Mouse (Mus musculus) spleen, adult 18-20 months (tissue): ENCODE results near the gene Ovol3.
A peak's percentile ranks its signal among the peaks of the same experiment; 100 is the strongest.
"Not testable (repeated sequence)": the region's sequence is repeated elsewhere in the genome, so short reads cannot be mapped to it uniquely, and the experiment has no call there.

ENCODE experiments used
- DNase-seq, 2 experiments: peaks; one replicate each; pipeline ENCODE4 v3.0.0; 2022; ENCODE audit warnings: mixed read lengths in 2 of 2

Ovol3 gene

DNA sequence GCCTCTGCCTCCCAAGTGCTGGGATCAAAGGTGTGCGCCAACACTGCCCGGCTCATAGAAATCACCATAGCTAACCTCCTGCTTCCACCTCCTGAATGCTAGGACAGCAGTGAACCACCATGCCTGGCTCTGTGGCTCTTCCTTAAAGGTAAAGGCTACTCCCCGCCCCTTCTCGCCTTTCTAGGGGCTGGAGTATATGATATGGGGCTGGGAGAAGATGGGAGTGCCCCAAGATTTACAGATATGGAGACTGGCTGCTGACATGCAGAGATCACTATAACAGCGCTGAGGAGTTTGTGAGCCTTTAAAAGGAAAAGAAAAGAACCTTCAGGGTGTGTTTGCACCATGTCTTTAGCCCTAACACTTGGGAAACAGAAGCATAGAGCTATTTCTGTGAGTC lies 13.3 kb downstream of the Ovol3 start:
- DNase-seq, result no peak

DNA sequence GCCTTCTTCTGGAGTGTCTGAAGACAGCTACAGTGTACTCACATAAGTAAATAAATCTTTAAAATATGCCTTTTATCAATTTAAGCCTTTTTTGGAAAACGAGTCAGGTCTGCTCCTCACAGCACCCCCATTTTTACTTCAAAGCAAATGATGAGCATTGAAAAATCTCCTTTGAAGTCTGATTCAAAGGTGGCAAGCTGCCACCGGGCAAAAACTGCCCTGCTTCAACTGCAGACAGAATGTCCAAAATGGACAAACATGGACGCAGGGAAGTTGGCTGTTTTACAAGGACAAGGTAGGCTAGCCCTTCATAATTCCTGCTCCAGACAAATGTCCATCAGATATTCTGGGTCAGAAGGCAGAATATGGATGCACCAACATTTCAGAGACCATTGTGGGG lies 14.1 kb downstream of the Ovol3 start:
- DNase-seq, result no peak

DNA sequence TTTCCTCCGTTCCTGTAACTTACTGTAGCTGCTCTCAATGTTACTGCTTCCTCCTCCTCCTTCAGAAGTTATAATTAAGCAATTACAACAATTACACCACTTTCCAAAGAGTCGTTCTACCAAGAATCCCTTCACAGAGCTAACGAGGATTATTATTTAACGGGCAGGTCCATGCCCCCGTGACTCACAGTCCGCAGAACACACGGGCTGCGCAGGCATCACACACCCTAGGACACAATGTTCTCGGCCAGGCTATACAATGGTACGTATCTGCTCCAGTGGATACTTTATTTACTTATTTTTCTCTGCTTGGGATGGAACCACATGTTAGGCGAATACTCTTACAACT lies 15.5 kb downstream of the Ovol3 start:
- DNase-seq, result no peak

DNA sequence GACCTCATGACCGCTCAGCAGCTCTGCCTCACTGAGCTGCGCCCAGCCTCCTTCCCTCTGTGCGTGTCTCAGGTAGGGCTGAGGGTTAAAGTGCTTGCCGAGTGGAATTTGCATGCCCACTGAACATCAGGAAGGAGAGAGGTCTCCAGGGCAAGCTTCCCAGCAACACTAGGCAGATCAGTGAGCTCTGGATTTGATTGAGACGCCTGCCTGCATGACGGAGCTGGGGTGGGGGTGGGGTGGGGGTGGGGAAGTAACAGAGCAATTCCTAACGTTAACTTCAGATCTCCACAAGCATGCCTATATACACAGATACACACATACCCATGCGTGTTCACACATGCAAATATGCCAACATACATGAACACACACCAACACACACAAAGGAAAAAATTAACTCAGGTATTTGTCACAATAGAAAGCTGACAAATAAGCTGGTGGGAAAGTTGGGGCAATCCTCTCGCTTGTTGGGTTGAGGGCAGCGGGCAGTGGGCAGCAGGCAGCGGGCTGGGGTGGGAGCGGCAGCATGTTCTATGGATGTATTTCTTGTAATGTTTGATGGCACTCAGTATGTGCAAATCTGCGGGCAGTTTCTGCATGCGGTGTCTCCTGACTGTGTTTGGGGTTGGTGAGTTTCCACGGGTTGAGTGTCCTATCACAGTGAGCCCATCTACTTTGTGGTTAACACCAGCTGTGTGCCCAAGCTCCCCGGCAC lies 16.1 kb downstream of the Ovol3 start:
- no peak for DNase-seq

DNA sequence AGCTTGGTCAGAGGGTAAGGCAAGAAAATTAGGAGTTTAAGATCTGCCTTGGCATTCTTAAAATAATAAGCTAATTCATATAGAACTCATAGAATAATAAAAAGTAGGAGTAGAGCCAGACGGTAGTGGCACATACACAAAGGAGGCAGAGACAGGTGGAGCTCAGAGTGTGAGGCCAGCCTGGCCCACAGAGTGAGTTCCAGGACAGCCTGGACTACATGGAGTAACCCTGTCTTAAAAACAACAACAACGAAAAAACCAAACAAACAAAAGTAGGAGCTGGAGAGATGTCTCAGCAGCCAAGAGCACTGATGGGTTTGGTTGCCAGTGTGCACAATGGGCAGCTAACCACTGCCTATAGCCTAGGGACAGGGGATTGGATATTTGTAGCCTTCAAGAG lies 18.2 kb downstream of the Ovol3 start:
- no peak for DNase-seq

DNA sequence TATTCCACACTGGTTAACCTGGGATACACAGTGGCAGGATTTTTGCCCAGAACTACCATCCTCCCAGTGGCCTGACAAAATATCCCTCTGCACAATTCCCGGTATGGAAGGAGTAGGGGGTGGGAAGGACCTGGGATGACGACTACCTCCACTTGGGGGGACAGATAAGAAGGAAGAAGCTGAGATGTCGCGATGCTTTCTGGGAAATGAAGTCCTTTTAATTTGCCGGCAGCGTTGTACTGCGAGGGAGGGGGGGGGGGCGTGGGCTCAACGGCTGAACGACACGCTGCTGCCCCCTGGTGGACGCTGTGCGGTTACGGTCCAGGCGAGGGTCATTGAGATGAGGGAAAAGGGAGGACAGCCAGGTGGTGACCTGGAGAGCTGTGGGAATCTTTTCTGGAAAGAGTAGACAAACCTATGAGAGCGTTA lies 18.8 kb downstream of the Ovol3 start:
- peak; percentile 35 to 73 for DNase-seq

DNA sequence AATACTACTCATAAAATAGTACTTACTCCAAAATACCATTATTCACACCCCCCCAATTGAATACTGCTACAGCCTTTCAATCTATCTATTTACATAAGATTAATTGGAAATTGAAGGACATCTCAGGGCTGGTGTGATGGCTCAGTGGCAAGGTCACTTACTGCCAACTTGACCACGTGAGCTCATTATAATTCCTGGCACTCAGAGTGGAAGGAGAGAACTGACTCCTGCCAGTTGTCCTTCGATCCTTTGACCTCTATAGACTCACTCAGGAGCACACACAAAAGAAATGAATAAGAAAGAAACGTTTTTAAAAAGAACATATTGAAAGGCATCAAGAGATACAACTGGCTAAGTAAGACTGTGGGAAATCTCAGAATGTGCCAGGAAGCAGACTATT lies 19.6 kb downstream of the Ovol3 start:
- DNase-seq, result no peak

DNA sequence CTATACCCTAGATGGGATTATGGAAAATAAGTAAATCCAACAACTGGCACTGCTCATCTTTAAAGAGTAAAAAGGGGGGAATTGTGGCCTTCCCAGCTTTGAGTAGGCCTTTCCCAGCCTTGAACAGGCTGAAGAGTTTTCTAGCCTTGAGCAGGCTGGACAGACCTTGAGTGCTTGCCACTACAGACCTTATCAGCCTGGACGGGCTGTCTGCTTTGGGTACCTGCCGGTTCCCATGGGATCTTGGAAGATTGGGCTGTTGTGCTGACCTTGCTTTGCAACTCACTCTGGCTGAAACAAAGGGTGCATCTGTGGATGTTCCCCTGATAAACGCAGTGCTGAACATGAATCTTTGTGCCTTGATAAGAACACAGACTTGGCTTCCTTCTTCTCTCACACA lies 21.6 kb downstream of the Ovol3 start:
- no peak for DNase-seq

DNA sequence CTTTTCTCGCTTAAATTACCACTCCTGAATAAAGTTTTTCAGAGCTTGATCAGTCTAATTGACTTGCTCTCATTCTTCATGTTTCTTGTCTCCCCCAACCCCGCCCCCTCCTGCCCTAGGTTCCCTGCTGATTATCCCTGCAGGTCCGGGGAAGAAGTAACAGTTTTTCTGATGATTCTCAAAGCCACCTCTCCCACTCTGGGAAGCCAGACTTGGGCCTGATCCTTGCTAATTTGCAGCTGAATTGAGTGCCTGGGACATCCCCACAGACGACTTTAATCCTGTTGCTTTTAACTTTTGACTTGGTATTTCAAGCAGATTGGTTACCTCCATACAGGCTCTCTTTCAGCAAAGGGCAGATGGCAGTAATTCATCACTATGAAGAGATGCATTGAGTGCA lies 24.5 kb downstream of the Ovol3 start:
- no peak for DNase-seq

DNA sequence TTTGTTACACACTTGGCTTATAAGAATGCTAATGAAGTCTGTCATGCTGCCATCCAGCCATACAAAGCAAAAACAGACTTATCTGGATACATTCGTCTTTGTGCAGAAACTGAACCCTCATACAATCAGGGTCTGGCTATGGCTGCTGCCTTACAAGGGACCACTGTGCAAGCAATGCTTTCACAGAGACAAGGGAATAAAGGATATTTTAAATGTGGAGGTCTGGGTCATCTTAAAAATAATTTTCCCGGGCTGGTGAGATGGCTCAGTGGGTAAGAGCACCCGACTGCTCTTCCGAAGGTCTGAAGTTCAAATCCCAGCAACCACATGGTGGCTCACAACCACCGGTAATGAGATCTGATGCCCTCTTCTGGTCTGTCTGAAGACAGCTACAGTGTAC lies 29.2 kb downstream of the Ovol3 start:
- not testable (repeated sequence) for DNase-seq

DNA sequence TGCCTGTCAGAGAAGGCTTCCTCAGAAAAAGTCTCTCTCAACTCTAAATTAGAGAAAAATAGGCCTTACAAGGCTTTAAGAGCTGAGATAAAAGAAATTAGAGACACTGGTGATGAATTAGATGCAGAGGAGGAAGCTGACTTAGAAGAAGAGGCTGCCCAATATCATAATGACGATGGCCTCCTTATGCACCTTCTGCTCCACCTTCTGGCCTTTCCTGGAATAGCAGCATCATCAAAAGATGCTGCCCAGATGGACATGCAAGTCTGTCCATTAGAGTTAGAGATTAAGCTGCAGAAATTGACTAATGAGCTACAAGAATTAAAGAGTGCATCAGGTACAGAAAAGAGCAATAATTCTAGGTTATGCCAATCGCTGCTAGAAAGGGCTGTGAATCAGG lies 30.1 kb downstream of the Ovol3 start:
- peak in 1 of 2 experiments; percentile 66 for DNase-seq

DNA sequence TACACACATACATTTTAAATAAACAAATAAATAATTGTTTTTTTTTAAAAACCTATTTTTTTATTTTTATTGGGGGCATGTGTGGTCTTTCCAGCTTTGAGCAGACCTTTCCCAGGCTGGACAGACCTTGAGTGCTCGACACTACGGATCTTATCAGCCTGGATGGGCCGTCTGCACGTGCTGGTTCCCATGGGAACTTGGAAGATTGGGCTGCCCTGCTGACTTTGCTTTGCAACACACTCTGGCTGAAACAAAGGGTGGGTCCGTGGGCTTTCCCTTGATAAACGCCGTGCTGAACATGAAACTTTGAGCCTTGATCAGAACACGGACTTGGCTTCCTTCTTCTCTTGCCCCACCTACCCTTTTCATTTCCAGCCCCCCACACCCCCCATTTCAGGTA lies 31.1 kb downstream of the Ovol3 start:
- no peak for DNase-seq

DNA sequence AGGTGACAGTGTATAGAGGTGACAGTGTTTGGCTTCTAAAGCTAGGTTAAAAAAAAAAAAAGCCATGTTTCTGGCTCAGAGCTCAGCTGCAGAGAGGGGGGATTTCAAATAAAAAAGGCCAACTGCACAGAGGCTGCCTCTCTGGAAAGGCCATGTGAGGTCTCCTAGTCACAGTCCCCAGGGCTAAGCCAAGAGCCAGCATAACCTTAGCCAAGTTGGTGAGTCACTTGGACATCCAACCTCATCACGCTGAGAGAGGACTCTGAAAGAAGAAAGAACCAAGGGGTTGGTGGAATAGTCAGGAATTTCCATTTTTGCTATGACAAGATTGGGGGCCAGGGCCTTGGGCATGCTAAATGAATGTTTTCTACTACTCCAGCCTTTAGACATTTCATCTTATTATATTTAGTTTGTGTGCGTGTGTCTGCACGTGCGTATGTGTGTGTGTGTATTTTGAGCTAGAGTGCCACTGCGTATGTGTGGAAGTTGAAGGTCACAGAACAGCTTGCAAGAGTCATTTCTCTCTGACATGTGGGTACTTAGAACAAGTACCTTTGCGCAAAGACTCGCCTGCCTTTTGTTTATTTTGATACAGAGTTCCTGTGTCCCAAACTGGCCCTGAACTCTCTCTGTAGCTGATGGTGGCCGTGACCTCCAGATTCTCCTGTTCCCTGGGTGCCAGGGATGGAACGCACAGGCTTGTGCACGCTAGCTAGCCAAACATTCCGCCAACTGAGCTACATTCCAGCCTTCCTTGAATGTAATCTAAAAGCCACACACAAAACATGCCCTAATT lies 32.4 kb downstream of the Ovol3 start:
- no peak for DNase-seq

DNA sequence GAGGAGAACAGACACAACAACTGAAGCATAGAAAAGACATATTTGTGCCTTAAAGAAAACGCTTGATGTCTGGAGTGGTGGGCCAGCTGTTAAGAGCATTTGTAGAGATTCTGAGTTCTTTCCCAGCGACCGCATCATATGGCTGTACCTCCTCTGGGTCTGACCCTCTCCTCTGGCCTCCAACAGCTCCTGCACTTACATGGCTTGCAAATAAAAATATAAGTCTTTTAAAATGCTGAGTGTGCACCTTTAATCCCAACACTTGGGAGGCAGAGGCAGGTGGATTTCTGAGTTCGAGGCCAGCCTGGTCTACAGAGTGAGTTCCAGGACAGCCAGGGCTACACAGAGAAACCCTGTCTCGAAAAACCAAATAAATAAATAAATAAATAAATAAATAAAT lies 34.9 kb downstream of the Ovol3 start:
- not testable (repeated sequence) for DNase-seq

DNA sequence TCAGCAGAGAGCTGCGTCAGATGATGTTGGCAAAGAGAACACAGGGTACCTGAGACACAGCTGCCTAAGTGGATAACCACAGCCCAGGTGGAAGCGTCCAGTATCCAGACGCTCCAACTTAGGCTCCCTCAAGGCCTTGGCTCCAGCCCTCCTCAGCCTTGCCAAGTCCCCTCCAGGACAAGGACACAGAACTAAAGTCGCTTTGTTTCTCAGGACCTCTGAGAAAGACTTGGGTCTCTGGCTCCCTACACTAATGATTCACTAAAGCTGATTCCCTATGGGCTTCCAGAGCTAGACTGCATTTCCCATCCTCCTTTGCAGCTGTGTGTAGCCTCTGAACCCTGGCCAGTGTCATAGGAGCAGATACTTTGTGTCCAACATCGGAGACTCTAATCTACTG lies 35.3 kb downstream of the Ovol3 start:
- no peak for DNase-seq

DNA sequence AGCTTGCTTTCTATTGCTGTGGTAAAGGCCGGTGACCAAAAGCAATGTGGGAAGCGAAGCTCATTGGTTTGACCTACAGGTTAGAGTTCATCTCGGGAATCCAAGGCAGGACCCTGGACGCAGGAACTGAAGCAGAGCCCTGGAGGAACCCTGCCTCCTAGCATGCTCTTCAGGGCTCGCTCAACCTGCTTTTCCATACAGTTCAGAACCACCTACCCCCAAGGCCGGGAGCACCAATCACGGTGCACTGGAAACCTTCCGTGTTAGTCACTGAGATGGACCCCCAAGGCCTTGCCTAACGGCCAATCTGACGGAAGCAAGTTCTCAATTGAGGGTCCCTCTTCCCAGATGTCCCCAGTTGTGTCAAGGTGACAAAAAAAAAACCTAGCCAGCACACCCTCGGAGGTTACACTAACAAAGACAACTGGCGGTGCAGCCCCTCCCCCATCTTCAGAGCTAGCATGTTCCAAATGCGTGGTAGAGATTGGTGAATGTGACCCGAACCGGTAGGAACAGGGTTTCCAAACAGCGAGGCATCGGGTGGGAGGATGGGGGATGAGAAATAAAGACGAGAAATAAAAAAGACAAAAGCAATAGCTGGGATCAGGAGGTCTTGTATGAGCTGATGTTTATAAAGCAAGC lies 35.9 kb downstream of the Ovol3 start:
- DNase-seq, result no peak

DNA sequence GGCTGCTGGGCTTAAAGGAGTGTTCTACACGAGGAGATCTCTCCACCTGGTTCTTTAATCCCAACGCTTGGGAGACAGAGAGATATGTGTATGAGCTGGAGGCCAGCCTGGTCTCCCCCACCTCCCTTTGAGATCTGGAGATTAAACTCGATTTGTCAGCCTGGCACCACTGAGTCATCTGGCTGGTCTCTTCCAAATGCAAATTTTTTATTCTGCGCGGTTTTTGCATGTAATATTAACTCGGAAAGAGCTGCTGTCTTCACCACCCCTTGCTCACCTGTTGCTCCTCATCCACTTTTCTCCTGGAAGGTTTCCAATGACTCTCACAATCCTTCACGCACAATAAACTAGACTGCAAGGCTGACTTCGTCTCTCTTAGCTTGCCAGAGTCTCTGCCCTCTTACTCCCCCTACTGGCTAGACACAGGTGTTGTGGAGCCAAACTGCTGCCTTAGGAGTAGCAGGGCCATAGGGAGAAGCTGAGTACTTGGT lies 37.0 kb downstream of the Ovol3 start, which contains the start of gene Capns1:
TSS of gene Capns1 (minus strand) at position 331 of the 491 bp plus-strand sequence.
- DNase-seq, result peak in 1 of 2 experiments; percentile 44

DNA sequence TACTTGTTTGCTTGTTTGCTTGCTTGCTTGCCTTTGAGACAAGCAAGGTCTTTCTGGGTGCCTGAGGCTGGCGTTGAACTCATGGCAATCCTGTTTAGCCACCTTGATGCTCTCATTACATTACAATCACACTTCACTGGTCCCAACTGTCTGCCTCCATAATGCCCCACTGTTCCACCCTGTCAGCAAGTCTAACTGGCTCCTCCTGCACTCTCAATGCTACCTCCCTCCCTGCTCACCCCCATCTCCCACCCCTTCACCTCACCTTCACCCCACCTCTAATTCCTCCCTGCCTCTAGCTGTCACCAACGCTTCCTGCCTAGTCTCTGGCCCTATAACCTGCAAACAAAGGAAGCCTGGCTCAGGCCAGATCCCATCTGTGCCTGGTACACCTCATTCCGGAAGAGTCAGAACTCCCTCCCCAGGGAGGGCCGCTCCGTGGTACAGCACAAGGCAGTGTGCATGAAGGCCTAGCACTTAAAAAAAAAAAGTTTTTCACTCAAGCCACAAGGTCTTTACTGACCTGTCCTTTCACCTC lies 37.9 kb downstream of the Ovol3 start:
- no peak for DNase-seq

DNA sequence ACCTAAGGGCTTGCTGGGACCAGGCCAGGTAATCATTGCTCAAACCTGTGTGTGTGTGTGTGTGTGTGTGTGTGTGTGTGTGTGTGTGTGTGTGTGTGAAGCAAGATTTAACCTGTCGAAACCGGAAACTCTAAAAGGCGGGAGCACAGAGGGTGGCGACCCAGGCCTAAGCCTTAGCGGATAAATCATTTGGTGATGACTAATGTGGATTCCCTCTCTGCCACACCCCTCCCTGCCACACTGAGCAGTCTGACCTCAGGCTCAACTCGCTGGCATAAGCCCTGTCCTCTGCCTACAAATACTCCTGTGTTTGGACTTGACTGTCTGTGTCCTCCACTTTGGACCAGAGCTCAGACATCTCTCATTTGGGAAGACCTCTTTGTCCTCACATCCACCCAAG lies 39.4 kb downstream of the Ovol3 start:
- DNase-seq, result no peak

DNA sequence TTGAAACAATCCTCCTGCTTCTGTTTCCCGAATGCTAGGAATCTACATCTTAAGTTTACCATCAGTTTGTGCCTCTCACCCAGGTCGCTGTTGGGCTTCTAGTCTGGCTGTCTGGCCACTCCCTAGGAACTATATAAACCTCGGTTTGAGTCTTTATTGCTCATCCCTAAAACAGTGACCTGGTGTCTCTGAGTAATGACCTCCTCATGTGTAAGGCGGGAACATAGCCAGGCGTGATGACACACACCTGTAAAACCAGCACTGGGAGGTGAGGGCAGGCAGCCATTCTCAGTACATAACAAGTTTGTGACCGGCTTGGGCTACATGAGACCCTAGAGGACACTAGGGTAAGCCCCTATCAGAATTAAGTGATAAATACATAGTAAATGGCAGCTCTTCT lies 40.1 kb downstream of the Ovol3 start:
- no peak for DNase-seq

DNA sequence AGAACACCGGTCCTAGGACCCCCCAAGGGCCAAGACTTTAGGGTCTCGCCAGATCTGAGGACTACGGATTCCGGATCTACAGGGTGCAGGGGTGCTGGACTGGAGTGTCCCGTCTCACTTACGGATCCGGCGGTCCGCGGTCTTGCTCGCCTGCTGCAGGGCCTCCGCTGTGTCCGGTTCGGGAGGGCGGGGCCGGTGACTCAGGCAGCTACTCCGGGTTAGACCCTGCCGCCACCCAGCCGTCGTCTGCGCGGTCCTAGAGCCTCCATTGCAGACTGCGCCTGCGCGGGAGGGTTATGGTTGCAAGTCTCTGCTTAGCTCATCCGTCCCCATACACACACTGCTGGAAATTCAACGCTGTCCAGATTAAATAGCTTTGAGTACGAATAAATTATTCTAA lies 40.6 kb downstream of the Ovol3 start:
- peak; percentile 91 to 94 for DNase-seq

DNA sequence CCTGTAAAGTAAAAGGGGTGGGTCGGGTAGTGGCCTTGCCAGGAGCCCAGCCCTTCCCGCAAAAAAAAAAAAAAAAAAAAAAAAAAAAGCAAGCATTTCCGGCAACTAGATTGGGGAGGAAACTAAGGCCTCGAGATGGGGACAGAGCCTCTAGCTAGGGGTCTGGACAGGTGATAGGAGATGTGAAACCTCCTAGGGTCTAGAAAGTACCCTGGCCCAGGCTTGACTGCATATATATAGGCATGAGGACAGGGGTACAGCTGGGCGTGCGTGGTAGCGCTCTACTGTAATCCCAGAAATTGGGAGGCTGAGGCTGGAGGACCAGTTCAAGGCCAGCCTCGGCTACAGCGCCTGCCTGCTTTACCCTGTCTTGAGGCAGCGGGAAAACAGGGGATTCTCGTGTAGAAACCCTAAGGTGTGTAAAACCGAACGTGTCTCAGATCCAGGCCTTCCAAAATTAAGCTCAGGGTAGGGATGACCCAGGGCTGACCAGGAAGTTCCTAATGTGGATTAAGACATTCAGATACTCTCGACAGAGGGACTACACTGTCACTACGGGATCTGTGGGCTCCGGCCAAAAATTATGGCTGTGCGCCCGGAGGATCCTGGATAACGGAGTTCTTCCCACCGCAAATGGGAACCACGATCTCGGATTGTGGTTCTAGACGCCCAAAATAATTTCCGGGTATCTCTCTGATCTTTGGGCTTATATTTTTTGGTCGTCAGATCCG lies 41.3 kb downstream of the Ovol3 start:
- DNase-seq, result peak in 1 of 2 experiments; percentile 28
